Mouse (Mus musculus): ENCODE results near the gene Foxk1.

The Foxk1 gene

GRCm38 (mm10) chr5:142420920-142421319, 19.6 kb downstream of the Foxk1 start:
- peak in 1 of 2 experiments; percentile 43 for DNase-seq

GRCm38 (mm10) chr5:142421886-142422285, 20.6 kb downstream of the Foxk1 start:
- DNase-seq, result no peak

- DNase-seq, result peak in 1 of 2 experiments; percentile 60
Measured at GRCm38 (mm10) chr5:142423141-142423540, 21.8 kb downstream of the Foxk1 start.

GRCm38 (mm10) chr5:142423701-142424100, 22.4 kb downstream of the Foxk1 start:
- no peak for DNase-seq

- peak; percentile 70 to 74 for DNase-seq
Measured at GRCm38 (mm10) chr5:142424627-142425349, 23.5 kb downstream of the Foxk1 start.

GRCm38 (mm10) chr5:142426476-142426875, 25.2 kb downstream of the Foxk1 start:
- DNase-seq, result no peak

GRCm38 (mm10) chr5:142427876-142428275, 26.6 kb downstream of the Foxk1 start:
- no peak for DNase-seq

- DNase-seq, result no peak
Measured at GRCm38 (mm10) chr5:142428691-142429090, 27.4 kb downstream of the Foxk1 start.

- DNase-seq, result no peak
Measured at GRCm38 (mm10) chr5:142431029-142431428, 29.7 kb downstream of the Foxk1 start.

GRCm38 (mm10) chr5:142431811-142432434, 30.6 kb downstream of the Foxk1 start:
- no peak for DNase-seq

- DNase-seq, result no peak
Measured at GRCm38 (mm10) chr5:142432695-142433094, 31.4 kb downstream of the Foxk1 start.

GRCm38 (mm10) chr5:142434052-142434451, 32.8 kb downstream of the Foxk1 start:
- DNase-seq, result no peak

- no peak for DNase-seq
Measured at GRCm38 (mm10) chr5:142435736-142436135, 34.4 kb downstream of the Foxk1 start.

GRCm38 (mm10) chr5:142438380-142438938, 37.2 kb downstream of the Foxk1 start:
- DNase-seq, result no peak

- DNase-seq, result no peak
Measured at GRCm38 (mm10) chr5:142439911-142440432, 38.7 kb downstream of the Foxk1 start.

- DNase-seq, result peak; percentile 43 to 57
Measured at GRCm38 (mm10) chr5:142440451-142441147, 39.3 kb downstream of the Foxk1 start.

- DNase-seq, result no peak
Measured at GRCm38 (mm10) chr5:142441332-142442044, 40.2 kb downstream of the Foxk1 start.

GRCm38 (mm10) chr5:142442045-142442440, 40.7 kb downstream of the Foxk1 start:
- no peak for DNase-seq

GRCm38 (mm10) chr5:142443514-142443913, 42.2 kb downstream of the Foxk1 start:
- DNase-seq, result no peak

- DNase-seq, result no peak
Measured at GRCm38 (mm10) chr5:142443994-142444393, 42.7 kb downstream of the Foxk1 start.

- no peak for DNase-seq
Measured at GRCm38 (mm10) chr5:142444791-142445531, 43.7 kb downstream of the Foxk1 start.

GRCm38 (mm10) chr5:142445709-142446108, 44.4 kb downstream of the Foxk1 start:
- no peak for DNase-seq

All from cerebellum, postnatal 25 days (tissue).